Mouse (Mus musculus): ENCODE results near the gene Slc25a47.
A peak's percentile ranks its signal among the peaks of the same experiment; 100 is the strongest.

Slc25a47 gene

GRCm38 (mm10) chr12:108857589-108858184, 21.8 kb downstream of the Slc25a47 start:
- no peak for DNase-seq (ENCODE audit: low read depth, low spot score)

GRCm38 (mm10) chr12:108858486-108858885, 22.6 kb downstream of the Slc25a47 start:
- no peak for DNase-seq (ENCODE audit: low read depth, low spot score)

GRCm38 (mm10) chr12:108865007-108865494, 29.2 kb downstream of the Slc25a47 start:
- no peak for DNase-seq (ENCODE audit: low read depth, low spot score)

- no peak for DNase-seq (ENCODE audit: low read depth, low spot score)
Measured at GRCm38 (mm10) chr12:108869575-108869974, 33.7 kb downstream of the Slc25a47 start.

- DNase-seq (ENCODE audit: low read depth, low spot score): no peak
Measured at GRCm38 (mm10) chr12:108873122-108873521, 37.3 kb downstream of the Slc25a47 start.

GRCm38 (mm10) chr12:108879138-108879537, 43.3 kb downstream of the Slc25a47 start:
- DNase-seq (ENCODE audit: low read depth, low spot score): no peak

GRCm38 (mm10) chr12:108880606-108881005, 44.8 kb downstream of the Slc25a47 start:
- DNase-seq (ENCODE audit: low read depth, low spot score): no peak

- DNase-seq (ENCODE audit: low read depth, low spot score): no peak
Measured at GRCm38 (mm10) chr12:108881192-108881591, 45.3 kb downstream of the Slc25a47 start.

- DNase-seq (ENCODE audit: low read depth, low spot score): no peak
Measured at GRCm38 (mm10) chr12:108882776-108883175, 46.9 kb downstream of the Slc25a47 start.

- no peak for DNase-seq (ENCODE audit: low read depth, low spot score)
Measured at GRCm38 (mm10) chr12:108885906-108886305, 50.1 kb downstream of the Slc25a47 start.

GRCm38 (mm10) chr12:108887077-108887476, 51.2 kb downstream of the Slc25a47 start:
- DNase-seq (ENCODE audit: low read depth, low spot score): no peak

- DNase-seq (ENCODE audit: low read depth, low spot score): no peak
Measured at GRCm38 (mm10) chr12:108888632-108889031, 52.8 kb downstream of the Slc25a47 start.

GRCm38 (mm10) chr12:108892989-108893714, 57.3 kb downstream of the Slc25a47 start, which contains the start of gene Wdr25:
TSS of gene Wdr25 (plus strand) at chr12:108893631.
- no peak for DNase-seq (ENCODE audit: low read depth, low spot score)

- DNase-seq (ENCODE audit: low read depth, low spot score): peak; percentile 95
Measured at GRCm38 (mm10) chr12:108893715-108894431, 58.0 kb downstream of the Slc25a47 start, which contains the start of gene Wars. TSS of gene Wars (minus strand) at chr12:108894174.

GRCm38 (mm10) chr12:108894432-108894816, 58.6 kb downstream of the Slc25a47 start:
- DNase-seq (ENCODE audit: low read depth, low spot score): no peak

GRCm38 (mm10) chr12:108896006-108896405, 60.2 kb downstream of the Slc25a47 start:
- no peak for DNase-seq (ENCODE audit: low read depth, low spot score)

GRCm38 (mm10) chr12:108901346-108901745, 65.5 kb downstream of the Slc25a47 start:
- DNase-seq (ENCODE audit: low read depth, low spot score): no peak

GRCm38 (mm10) chr12:108902940-108903339, 67.1 kb downstream of the Slc25a47 start:
- peak; percentile 45 for DNase-seq (ENCODE audit: low read depth, low spot score)

- DNase-seq (ENCODE audit: low read depth, low spot score): peak; percentile 50
Measured at GRCm38 (mm10) chr12:108903600-108904275, 67.9 kb downstream of the Slc25a47 start.

GRCm38 (mm10) chr12:108904276-108904653, 68.4 kb downstream of the Slc25a47 start:
- DNase-seq (ENCODE audit: low read depth, low spot score): no peak

GRCm38 (mm10) chr12:108905620-108906302, 69.9 kb downstream of the Slc25a47 start:
- no peak for DNase-seq (ENCODE audit: low read depth, low spot score)
